Mouse (Mus musculus) MEL (cell line): ENCODE data around the gene Asb8. TPM values are rescaled to one million over a fixed set of nuclear protein-coding genes. Genes with fewer than 3 reads are reported as not detected.
A peak's percentile ranks its signal among the peaks of the same experiment; 100 is the strongest.

Source experiments
- DNase-seq: peaks from one replicate; pipeline ENCODE4 v3.0.0; 2011; ENCODE audit warnings: low read depth, low spot score
- H3K27ac ChIP-seq: 2 replicates; pipeline ENCODE4 v1.5.1; 2012; ENCODE audit warnings: low read depth, mild to moderate bottlenecking, control low read depth, low read length, moderate library complexity; ENCODE audit not compliant: control insufficient read depth
- H3K27me3 ChIP-seq, 2 experiments: fragments of 150-350 bp in 1 of 2; sonication (generic) in 1 of 2; 2 replicates each; pipeline ENCODE4 v1.6.1; 2012; ENCODE audit warnings: low read length in 2 of 2, mild to moderate bottlenecking in 2 of 2, improper control_type of control experiment in 1 of 2, moderate library complexity in 1 of 2; ENCODE audit not compliant: insufficient read depth in 2 of 2, control insufficient read depth in 1 of 2
- H3K36me3 ChIP-seq, 2 experiments: 2 replicates each; pipeline ENCODE4 v1.6.1; 2012 to 2014; ENCODE audit warnings: low read length in 2 of 2, improper control_type of control experiment in 1 of 2, inconsistent platforms in 1 of 2, mild to moderate bottlenecking in 1 of 2; ENCODE audit not compliant: insufficient read depth in 2 of 2, control insufficient read depth in 1 of 2
- H3K4me1 ChIP-seq, 2 experiments: fragments of 150-350 bp in 1 of 2; sonication (generic) in 1 of 2; 2 replicates each; pipeline ENCODE4 v1.6.1; 2012; ENCODE audit warnings: low read length in 2 of 2, improper control_type of control experiment in 1 of 2, mild to moderate bottlenecking in 1 of 2; ENCODE audit not compliant: insufficient read depth in 2 of 2, control insufficient read depth in 1 of 2
- H3K4me3 ChIP-seq, 2 experiments: fragments of 150-350 bp in 1 of 2; sonication (generic) in 1 of 2; 2 replicates each; pipeline ENCODE4 v1.5.1; 2012; ENCODE audit warnings: low read depth in 2 of 2, low read length in 2 of 2, mild to moderate bottlenecking in 2 of 2, moderate library complexity in 2 of 2, control low read depth in 1 of 2, improper control_type of control experiment in 1 of 2; ENCODE audit not compliant: control insufficient read depth in 1 of 2, insufficient read depth in 1 of 2
- H3K79me2 ChIP-seq: 2 replicates; pipeline ENCODE4 v1.6.1; 2012; ENCODE audit warnings: mild to moderate bottlenecking, low read length, moderate library complexity; ENCODE audit not compliant: control insufficient read depth, poor library complexity, insufficient read depth
- H3K9ac ChIP-seq: 2 replicates; pipeline ENCODE4 v1.6.1; 2012; ENCODE audit warnings: low read depth, mild to moderate bottlenecking, control low read depth, low read length, moderate library complexity; ENCODE audit not compliant: control insufficient read depth, poor library complexity, severe bottlenecking
- H3K9me3 ChIP-seq: fragments of 150-350 bp; sonication (generic); replicated peaks from 2 replicates; pipeline ENCODE4 v1.6.1; 2012; ENCODE audit warnings: mild to moderate bottlenecking, low read length, improper control_type of control experiment, moderate library complexity; ENCODE audit not compliant: insufficient read depth
- BHLHE40 ChIP-seq: IDR thresholded peaks from 2 replicates; pipeline ENCODE4 v1.6.1; 2012; ENCODE audit warnings: low read depth, mild to moderate bottlenecking, inconsistent platforms, low read length, improper control_type of control experiment, borderline replicate concordance
- CTCF ChIP-seq, 3 experiments: IDR thresholded peaks in 2 of 3; conservative IDR thresholded peaks in 1 of 3; 2 replicates each; pipeline ENCODE4 v1.5.1; 2011 to 2012; ENCODE audit warnings: low read length in 3 of 3, low read depth in 2 of 3, mild to moderate bottlenecking in 2 of 3, improper control_type of control experiment in 1 of 3, inconsistent platforms in 1 of 3, mixed read lengths in 1 of 3, moderate library complexity in 1 of 3; ENCODE audit not compliant: control insufficient read depth in 1 of 3, insufficient read depth in 1 of 3, poor library complexity in 1 of 3, severe bottlenecking in 1 of 3
- E2F4 ChIP-seq: IDR thresholded peaks from 2 replicates; pipeline ENCODE4 v1.6.1; 2011; ENCODE audit warnings: low read depth, low read length, improper control_type of control experiment, borderline replicate concordance
- GATA1 ChIP-seq: IDR thresholded peaks from 2 replicates; pipeline ENCODE4 v1.6.1; 2011; ENCODE audit warnings: low read depth, low read length, improper control_type of control experiment
- HCFC1 ChIP-seq: IDR thresholded peaks from 2 replicates; pipeline ENCODE4 v1.6.1; 2012; ENCODE audit warnings: low read depth, mild to moderate bottlenecking, inconsistent platforms, low read length, improper control_type of control experiment, moderate library complexity
- JUND ChIP-seq: IDR thresholded peaks from 2 replicates; pipeline ENCODE4 v1.6.1; 2011; ENCODE audit warnings: low read depth, mild to moderate bottlenecking, improper control_type of control experiment, low read length
- KAT2A ChIP-seq: conservative IDR thresholded peaks from 2 replicates; pipeline ENCODE4 v1.6.1; 2012; ENCODE audit warnings: low read depth, low read length, improper control_type of control experiment, inconsistent platforms
- MAFK ChIP-seq: IDR thresholded peaks from 2 replicates; pipeline ENCODE4 v1.6.1; 2011; ENCODE audit warnings: low read depth, mild to moderate bottlenecking, low read length, improper control_type of control experiment, borderline replicate concordance
- MAX ChIP-seq: IDR thresholded peaks from 2 replicates; pipeline ENCODE4 v1.6.1; 2011; ENCODE audit warnings: low read length, improper control_type of control experiment
- MAZ ChIP-seq: IDR thresholded peaks from 2 replicates; pipeline ENCODE4 v1.6.1; 2012; ENCODE audit warnings: low read depth, mild to moderate bottlenecking, inconsistent platforms, low read length, improper control_type of control experiment
- NELFE ChIP-seq: IDR thresholded peaks from 2 replicates; pipeline ENCODE4 v1.6.1; 2011; ENCODE audit warnings: low read depth, low read length, improper control_type of control experiment
- NRF1 ChIP-seq: IDR thresholded peaks from 2 replicates; pipeline ENCODE4 v1.6.1; 2014; ENCODE audit warnings: low read depth, mild to moderate bottlenecking, inconsistent platforms, low read length, improper control_type of control experiment, moderate library complexity; ENCODE audit not compliant: poor library complexity, insufficient read depth, severe bottlenecking
- POLR2A ChIP-seq, 2 experiments: IDR thresholded peaks; 2 replicates each; pipeline ENCODE4 v1.6.1; 2011 to 2012; ENCODE audit warnings: low read length in 2 of 2, mild to moderate bottlenecking in 2 of 2, control low read depth in 1 of 2, improper control_type of control experiment in 1 of 2, low read depth in 1 of 2, moderate library complexity in 1 of 2; ENCODE audit not compliant: control insufficient read depth in 1 of 2, insufficient read depth in 1 of 2, poor library complexity in 1 of 2
- POLR2AphosphoS2 ChIP-seq: IDR thresholded peaks from 2 replicates; pipeline ENCODE4 v1.6.1; 2011; ENCODE audit warnings: low read length, improper control_type of control experiment
- RAD21 ChIP-seq: IDR thresholded peaks from 2 replicates; pipeline ENCODE4 v1.6.1; 2011; ENCODE audit warnings: mild to moderate bottlenecking, low read depth, low read length, improper control_type of control experiment
- SIN3A ChIP-seq: IDR thresholded peaks from 2 replicates; pipeline ENCODE4 v1.6.1; 2012; ENCODE audit warnings: low read length, improper control_type of control experiment, inconsistent platforms
- SMC3 ChIP-seq: IDR thresholded peaks from 2 replicates; pipeline ENCODE4 v1.6.1; 2011; ENCODE audit warnings: low read depth, low read length, improper control_type of control experiment
- TCF12 ChIP-seq: IDR thresholded peaks from 2 replicates; pipeline ENCODE4 v1.6.1; 2014; ENCODE audit warnings: low read depth, mild to moderate bottlenecking, inconsistent platforms, low read length, improper control_type of control experiment, moderate library complexity
- UBTF ChIP-seq: IDR thresholded peaks from 2 replicates; pipeline ENCODE4 v1.6.1; 2012; ENCODE audit warnings: low read depth, mild to moderate bottlenecking, inconsistent platforms, low read length, improper control_type of control experiment, moderate library complexity, borderline replicate concordance; ENCODE audit not compliant: insufficient read depth
- ZMIZ1 ChIP-seq: IDR thresholded peaks from 2 replicates; pipeline ENCODE4 v1.6.1; 2012; ENCODE audit warnings: low read depth, mild to moderate bottlenecking, inconsistent platforms, low read length, improper control_type of control experiment, moderate library complexity
- polyA plus RNA-seq, 2 experiments: library from polyadenylated mRNA; stranded (reverse) in 1 of 2; unstranded in 1 of 2; fragments of >175 nt in 1 of 2; fragments of >200 nt in 1 of 2; gene quantifications; 2 replicates each; pipeline versions ENCODE4 v1.2.1 to v1.2.4; 2012; ENCODE audit warnings: low replicate concordance in 2 of 2, low read depth in 1 of 2; ENCODE audit not compliant: insufficient read length in 2 of 2, insufficient read depth in 1 of 2, missing spikeins in 1 of 2
- total RNA-seq: library from RNA; depleted of rRNA; stranded (reverse); fragments of 300-350 nt; gene quantifications from 2 replicates; pipeline ENCODE4 v1.2.3, GENCODE M21; 2012

Asb8 gene
- total and polyA plus RNA-seq, 3 experiments: 33.1 to 38.2 TPM; not detected in 1

DNA sequence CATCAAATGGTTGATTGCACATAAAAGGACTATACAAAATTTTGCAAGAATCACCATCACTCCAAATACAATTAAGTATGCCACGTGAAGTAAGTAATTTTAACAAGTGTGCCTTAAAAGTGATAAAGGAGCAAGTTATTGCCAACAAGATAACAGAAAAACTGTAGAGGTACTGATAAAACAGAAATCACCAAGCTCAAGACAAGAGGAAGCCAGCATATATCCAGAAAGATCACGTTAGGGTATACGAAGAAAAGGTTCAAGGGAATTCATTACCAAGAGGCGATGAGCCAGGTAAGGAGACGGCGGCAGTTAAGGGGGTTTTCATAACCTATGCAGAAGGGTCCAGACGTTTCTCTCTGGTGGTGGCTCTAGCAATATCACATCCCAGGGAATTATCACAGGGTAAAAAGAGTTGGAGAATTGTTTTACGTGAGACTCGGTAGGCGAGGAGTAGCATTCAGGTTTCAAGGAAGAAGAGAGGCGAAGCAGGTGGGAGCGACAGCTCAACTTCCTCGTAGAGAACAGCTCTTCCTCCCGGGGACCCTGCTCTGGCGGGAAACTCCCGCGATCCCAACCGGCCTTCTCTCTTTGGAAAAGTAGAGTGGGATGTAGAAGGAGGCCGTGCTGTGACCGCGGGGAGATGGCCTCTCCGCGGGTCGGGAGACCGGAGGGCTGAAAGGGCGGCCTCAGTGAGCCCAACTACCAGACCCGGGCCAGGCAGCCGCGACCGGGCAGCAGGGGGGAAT is 72.9 kb downstream of the Asb8 start, which contains the start of gene Pfkm (continued):
- TF ChIP-seq KAT2A: peak; percentile 61
- TF ChIP-seq SMC3: no peak
- peak; percentile 94 for TF ChIP-seq MAX
- peak; percentile 99 for TF ChIP-seq SIN3A

DNA sequence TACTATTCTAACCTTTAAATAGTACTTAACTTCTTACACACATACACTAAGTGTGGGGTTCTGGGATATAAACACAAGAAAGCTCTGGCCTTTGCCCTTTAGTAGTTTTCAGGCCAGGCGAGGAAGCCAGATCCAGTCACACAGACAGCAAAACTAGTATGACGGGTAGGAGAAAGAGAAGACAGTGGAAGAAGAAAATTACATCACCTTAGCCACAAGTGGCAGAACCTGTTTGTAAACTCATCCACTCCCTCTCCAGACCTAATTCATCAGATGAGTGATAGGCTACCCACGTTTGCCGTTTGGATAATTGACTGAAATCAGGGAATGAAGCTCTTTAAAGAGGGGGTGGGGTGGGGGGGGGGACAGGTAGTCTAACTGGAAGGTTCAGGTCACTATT is 73.6 kb downstream of the Asb8 start:
- peak overlapping the region; percentile 43 for H3K27ac ChIP-seq
- TF ChIP-seq NRF1: no peak
- no peak for TF ChIP-seq HCFC1
- TF ChIP-seq RAD21: no peak
- no peak for TF ChIP-seq MAZ
- TF ChIP-seq UBTF: no peak
- TF ChIP-seq POLR2A (IDR thresholded peaks at IDR 0.05; ENCODE audit: control insufficient read depth in 1 of 2, insufficient read depth in 1 of 2, low read depth in 1 of 2, low read length in 2 of 2, poor library complexity in 1 of 2): no peak
- TF ChIP-seq TCF12: no peak
- TF ChIP-seq SIN3A: no peak
- TF ChIP-seq BHLHE40: no peak
- no peak for TF ChIP-seq ZMIZ1
- TF ChIP-seq GATA1: no peak
- TF ChIP-seq CTCF (IDR thresholded peaks at IDR 0.05 in 2 of 3, conservative IDR thresholded peaks at IDR 0.05 in 1 of 3; ENCODE audit: control insufficient read depth in 1 of 3, insufficient read depth in 1 of 3, low read depth in 2 of 3, low read length in 3 of 3, poor library complexity in 1 of 3, severe bottlenecking in 1 of 3): no peak
- TF ChIP-seq JUND: no peak
- TF ChIP-seq MAFK: no peak
- no peak for TF ChIP-seq NELFE
- TF ChIP-seq POLR2AphosphoS2: no peak
- no peak for TF ChIP-seq MAX
- no peak for TF ChIP-seq E2F4
- TF ChIP-seq, all 39 proteins: peak for 0
- Histone ChIP-seq H3K9me3 (no peaks in the 10 kb centered on the region), H3K4me3 (peak overlapping the region; percentile 31 to 83), H3K27me3 (no peaks in the 10 kb centered on the region), H3K4me1 (peaks cover 22 to 23% of the 10 kb centered on the region in 2 experiments), H3K9ac (peak overlapping the region; percentile 89), H3K36me3 (peaks cover 10 to 35% of the 10 kb centered on the region in 2 experiments), H3K79me2 (peaks cover 56% of the 10 kb centered on the region)
- DNase-seq: peak; percentile 61
